Mouse (Mus musculus): ENCODE results near the gene Ephb4. TPM values are rescaled to one million over a fixed set of nuclear protein-coding genes. Genes with fewer than 3 reads are reported as not detected.

Ephb4 gene
- polyA plus RNA-seq, 1 experiment from 2014 or later, result 6.1 TPM

DNA sequence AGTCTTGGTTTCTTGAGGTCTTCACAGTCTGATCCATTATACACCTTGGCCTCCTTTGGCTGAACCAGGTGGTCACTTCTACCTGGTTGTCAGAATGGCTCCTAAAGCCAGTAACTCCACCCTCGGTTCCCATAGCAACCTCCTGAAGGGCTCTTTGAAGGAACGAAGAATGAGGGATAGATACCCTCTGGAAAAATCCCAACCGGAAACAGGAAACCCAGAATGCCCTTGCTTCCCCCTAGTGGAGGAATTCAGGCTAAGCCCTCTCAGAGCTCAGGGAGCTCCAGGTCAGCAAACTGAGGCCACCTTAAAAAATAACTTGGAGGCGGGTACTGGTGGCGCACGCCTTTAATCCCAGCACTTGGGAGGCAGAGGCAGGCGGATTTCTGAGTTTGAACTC is 26.3 kb downstream of the Ephb4 start:
- Histone ChIP-seq H3K36me3 (ENCODE audit: control insufficient read depth, insufficient read depth) (0 out of 2 replicates have a peak, but pooled peaks cover under 1% of the 10 kb centered on the region), H3K9ac (replicated peaks; ENCODE audit: low read depth, low read length) (no peak overlapping the region), H3K9me3 (ENCODE audit: control insufficient read depth, low read length) (no peaks in the 10 kb centered on the region), H3K27ac (ENCODE audit: low read length) (no peak overlapping the region), H3K4me2 (ENCODE audit: low read length) (no peak overlapping the region), H3K4me1 (replicated peaks; ENCODE audit: control insufficient read depth, insufficient read depth, low read length) (no peaks in the 10 kb centered on the region; the same call in 1 of the 2 replicates), H3K27me3 (replicated peaks; ENCODE audit: control insufficient read depth, insufficient read depth, low read length) (no peaks in the 10 kb centered on the region), H3K4me3 (replicated peaks; ENCODE audit: low read length) (no peak overlapping the region)
- no peak for ATAC-seq
- 42% methylated on average over 7 of the region's 7 CpGs for WGBS

DNA sequence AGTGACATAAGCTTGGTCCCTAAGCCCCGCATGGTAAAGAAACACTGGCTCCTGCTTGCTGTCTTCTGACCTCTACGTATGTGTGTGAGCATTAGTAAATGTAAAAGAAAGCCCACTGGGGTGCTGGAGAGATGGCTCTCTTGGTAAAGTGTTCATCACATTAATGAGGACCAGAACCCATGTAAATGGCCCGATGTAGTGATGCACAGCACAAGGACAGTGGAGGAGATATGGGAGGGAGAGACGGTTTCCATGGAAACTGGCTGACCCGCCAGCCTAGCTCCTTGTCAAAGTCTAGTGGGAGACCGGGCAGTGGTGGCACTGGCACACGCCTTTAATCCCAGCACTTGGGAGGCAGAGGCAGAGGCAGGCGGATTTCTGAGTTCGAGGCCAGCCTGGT is 26.8 kb downstream of the Ephb4 start:
- Histone ChIP-seq H3K4me3 (replicated peaks; ENCODE audit: low read length) (no peak overlapping the region), H3K9me3 (ENCODE audit: control insufficient read depth, low read length) (no peaks in the 10 kb centered on the region), H3K27me3 (replicated peaks; ENCODE audit: control insufficient read depth, insufficient read depth, low read length) (no peaks in the 10 kb centered on the region), H3K4me1 (replicated peaks; ENCODE audit: control insufficient read depth, insufficient read depth, low read length) (no peaks in the 10 kb centered on the region; the same call in 1 of the 2 replicates), H3K9ac (replicated peaks; ENCODE audit: low read depth, low read length) (no peak overlapping the region), H3K4me2 (ENCODE audit: low read length) (no peak overlapping the region), H3K27ac (ENCODE audit: low read length) (no peak overlapping the region), H3K36me3 (ENCODE audit: control insufficient read depth, insufficient read depth) (no peaks in the 10 kb centered on the region)
- WGBS, result 46% methylated on average over 9 of the region's 9 CpGs
- ATAC-seq, result no peak

DNA sequence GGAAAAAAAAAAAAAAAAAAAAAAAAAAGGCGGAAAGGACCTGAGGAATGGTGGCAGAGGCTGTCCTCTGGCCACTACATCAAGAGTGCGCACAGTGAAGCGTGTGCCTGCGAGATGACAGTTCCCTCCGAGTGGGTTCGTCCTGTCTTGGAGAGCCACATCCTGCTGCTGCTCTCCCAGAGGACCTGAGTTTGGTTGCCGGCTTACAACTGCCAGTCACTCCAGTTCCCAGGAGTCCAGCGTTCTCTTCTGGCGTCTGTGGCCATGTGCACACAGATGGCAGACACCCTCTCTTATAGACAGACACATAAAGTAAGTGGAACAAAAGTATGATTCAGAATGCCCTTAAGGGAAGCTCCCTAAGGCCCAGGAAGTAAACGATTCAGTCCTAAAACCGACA is 27.3 kb downstream of the Ephb4 start:
- Histone ChIP-seq H3K4me3 (replicated peaks; ENCODE audit: low read length) (no peak overlapping the region), H3K27ac (ENCODE audit: low read length) (no peak overlapping the region), H3K4me1 (replicated peaks; ENCODE audit: control insufficient read depth, insufficient read depth, low read length) (no peaks in the 10 kb centered on the region; the same call in 1 of the 2 replicates), H3K27me3 (replicated peaks; ENCODE audit: control insufficient read depth, insufficient read depth, low read length) (no peaks in the 10 kb centered on the region), H3K4me2 (ENCODE audit: low read length) (no peak overlapping the region), H3K36me3 (ENCODE audit: control insufficient read depth, insufficient read depth) (no peaks in the 10 kb centered on the region), H3K9me3 (ENCODE audit: control insufficient read depth, low read length) (no peaks in the 10 kb centered on the region), H3K9ac (replicated peaks; ENCODE audit: low read depth, low read length) (no peak overlapping the region)
- 52% methylated on average over 10 of the region's 11 CpGs for WGBS
- ATAC-seq, result no peak

- H3K27ac ChIP-seq (ENCODE audit: low read length), result no peak overlapping the region
- H3K9ac ChIP-seq (replicated peaks; ENCODE audit: low read depth, low read length), result no peak overlapping the region
- no peak overlapping the region for H3K4me3 ChIP-seq (replicated peaks; ENCODE audit: low read length)
- no peaks in the 10 kb centered on the region for H3K27me3 ChIP-seq (replicated peaks; ENCODE audit: control insufficient read depth, insufficient read depth, low read length)
- H3K36me3 ChIP-seq (ENCODE audit: control insufficient read depth, insufficient read depth), result no peaks in the 10 kb centered on the region
- H3K4me1 ChIP-seq (replicated peaks; ENCODE audit: control insufficient read depth, insufficient read depth, low read length), result no peaks in the 10 kb centered on the region; the same call in 1 of the 2 replicates
- H3K4me2 ChIP-seq (ENCODE audit: low read length), result no peak overlapping the region
- no peak for ATAC-seq
- WGBS, result 39% methylated on average over 11 of the region's 15 CpGs
- H3K9me3 ChIP-seq (ENCODE audit: control insufficient read depth, low read length), result no peaks in the 10 kb centered on the region
These were observed 27.7 kb downstream of the Ephb4 start for GRCm38 (mm10) chr5:137377603-137378002.

- no peak for ATAC-seq
- Histone ChIP-seq H3K9ac (replicated peaks; ENCODE audit: low read depth, low read length) (no peak overlapping the region), H3K4me3 (replicated peaks; ENCODE audit: low read length) (no peak overlapping the region), H3K9me3 (ENCODE audit: control insufficient read depth, low read length) (no peaks in the 10 kb centered on the region), H3K4me2 (ENCODE audit: low read length) (no peak overlapping the region), H3K27me3 (replicated peaks; ENCODE audit: control insufficient read depth, insufficient read depth, low read length) (no peaks in the 10 kb centered on the region), H3K36me3 (ENCODE audit: control insufficient read depth, insufficient read depth) (no peaks in the 10 kb centered on the region), H3K4me1 (replicated peaks; ENCODE audit: control insufficient read depth, insufficient read depth, low read length) (no peaks in the 10 kb centered on the region; the same call in 1 of the 2 replicates), H3K27ac (ENCODE audit: low read length) (no peak overlapping the region)
- 56% methylated on average over 4 of the region's 4 CpGs for WGBS
These were observed 31.2 kb downstream of the Ephb4 start for GRCm38 (mm10) chr5:137381152-137381551.

- H3K4me1 ChIP-seq (replicated peaks; ENCODE audit: control insufficient read depth, insufficient read depth, low read length), result no peaks in the 10 kb centered on the region
- no peak overlapping the region for H3K4me3 ChIP-seq (replicated peaks; ENCODE audit: low read length)
- no peak overlapping the region for H3K27ac ChIP-seq (ENCODE audit: low read length)
- no peaks in the 10 kb centered on the region for H3K9me3 ChIP-seq (ENCODE audit: control insufficient read depth, low read length)
- WGBS, result 85% methylated on average over 7 of the region's 7 CpGs
- no peak overlapping the region for H3K9ac ChIP-seq (replicated peaks; ENCODE audit: low read depth, low read length)
- no peak for ATAC-seq
- no peaks in the 10 kb centered on the region for H3K27me3 ChIP-seq (replicated peaks; ENCODE audit: control insufficient read depth, insufficient read depth, low read length)
- H3K4me2 ChIP-seq (ENCODE audit: low read length), result no peak overlapping the region
- H3K36me3 ChIP-seq (ENCODE audit: control insufficient read depth, insufficient read depth), result no peaks in the 10 kb centered on the region
These were observed 33.5 kb downstream of the Ephb4 start for GRCm38 (mm10) chr5:137383441-137383840.

GRCm38 (mm10) chr5:137386712-137387111 is 36.8 kb downstream of the Ephb4 start:
- H3K4me1 ChIP-seq (replicated peaks; ENCODE audit: control insufficient read depth, insufficient read depth, low read length), result no peaks in the 10 kb centered on the region
- no peak overlapping the region for H3K4me2 ChIP-seq (ENCODE audit: low read length)
- H3K27ac ChIP-seq (ENCODE audit: low read length), result no peak overlapping the region
- no peak overlapping the region for H3K9ac ChIP-seq (replicated peaks; ENCODE audit: low read depth, low read length)
- H3K4me3 ChIP-seq (replicated peaks; ENCODE audit: low read length), result no peak overlapping the region
- no peaks in the 10 kb centered on the region for H3K27me3 ChIP-seq (replicated peaks; ENCODE audit: control insufficient read depth, insufficient read depth, low read length)
- no peaks in the 10 kb centered on the region for H3K36me3 ChIP-seq (ENCODE audit: control insufficient read depth, insufficient read depth)
- 81% methylated on average over 7 of the region's 7 CpGs for WGBS
- ATAC-seq, result no peak
- no peaks in the 10 kb centered on the region for H3K9me3 ChIP-seq (ENCODE audit: control insufficient read depth, low read length)

GRCm38 (mm10) chr5:137391641-137392040 is 41.7 kb downstream of the Ephb4 start:
- H3K36me3 ChIP-seq (ENCODE audit: control insufficient read depth, insufficient read depth), result no peaks in the 10 kb centered on the region
- no peak for ATAC-seq
- no peaks in the 10 kb centered on the region for H3K9me3 ChIP-seq (ENCODE audit: control insufficient read depth, low read length)
- H3K27ac ChIP-seq (ENCODE audit: low read length), result no peak overlapping the region
- WGBS, result 78% methylated on average over 8 of the region's 8 CpGs
- no peaks in the 10 kb centered on the region for H3K4me1 ChIP-seq (replicated peaks; ENCODE audit: control insufficient read depth, insufficient read depth, low read length)
- no peak overlapping the region for H3K4me3 ChIP-seq (replicated peaks; ENCODE audit: low read length)
- H3K4me2 ChIP-seq (ENCODE audit: low read length), result no peak overlapping the region
- H3K9ac ChIP-seq (replicated peaks; ENCODE audit: low read depth, low read length), result no peak overlapping the region
- no peaks in the 10 kb centered on the region for H3K27me3 ChIP-seq (replicated peaks; ENCODE audit: control insufficient read depth, insufficient read depth, low read length)

- Histone ChIP-seq H3K27me3 (replicated peaks; ENCODE audit: control insufficient read depth, insufficient read depth, low read length) (no peaks in the 10 kb centered on the region), H3K27ac (ENCODE audit: low read length) (no peak overlapping the region), H3K4me1 (replicated peaks; ENCODE audit: control insufficient read depth, insufficient read depth, low read length) (no peaks in the 10 kb centered on the region), H3K4me3 (replicated peaks; ENCODE audit: low read length) (no peak overlapping the region), H3K4me2 (ENCODE audit: low read length) (no peak overlapping the region), H3K9me3 (ENCODE audit: control insufficient read depth, low read length) (no peaks in the 10 kb centered on the region), H3K9ac (replicated peaks; ENCODE audit: low read depth, low read length) (no peak overlapping the region), H3K36me3 (ENCODE audit: control insufficient read depth, insufficient read depth) (no peaks in the 10 kb centered on the region)
- WGBS, result 44% methylated on average over 7 of the region's 7 CpGs
- no peak for ATAC-seq
These were observed 44.5 kb downstream of the Ephb4 start for GRCm38 (mm10) chr5:137394456-137394855.

DNA sequence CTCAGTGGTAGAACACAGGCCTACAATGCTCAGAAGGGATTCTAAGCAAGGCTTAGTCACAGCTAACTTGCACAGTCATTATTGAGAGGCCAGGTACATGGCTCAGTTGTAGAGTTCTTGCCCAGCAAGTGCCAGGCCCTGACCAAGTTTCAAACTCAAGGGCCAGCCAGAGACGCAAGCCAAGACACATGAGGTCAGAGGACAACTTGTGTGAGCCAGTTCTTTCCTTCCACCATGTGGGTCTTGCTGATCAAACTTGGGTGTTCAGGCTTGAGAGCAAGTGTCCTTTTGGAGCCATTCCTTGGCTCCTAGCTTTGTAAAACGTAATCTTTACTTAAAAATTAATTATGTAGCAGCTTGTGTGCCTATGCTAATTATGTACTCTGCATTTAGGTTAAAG is 54.2 kb downstream of the Ephb4 start:
- 83% methylated on average over 2 of the region's 2 CpGs for WGBS
- H3K27ac ChIP-seq (ENCODE audit: low read length), result no peak overlapping the region
- H3K4me2 ChIP-seq (ENCODE audit: low read length), result no peak overlapping the region

More for the DNA sequence above, 54.2 kb downstream of the Ephb4 start:
- 0 out of 2 replicates have a peak, but pooled peaks cover 3% of the 10 kb centered on the region for H3K4me1 ChIP-seq (replicated peaks; ENCODE audit: control insufficient read depth, insufficient read depth, low read length)
- no peaks in the 10 kb centered on the region for H3K9me3 ChIP-seq (ENCODE audit: control insufficient read depth, low read length)
- H3K36me3 ChIP-seq (ENCODE audit: control insufficient read depth, insufficient read depth), result no peaks in the 10 kb centered on the region
- H3K4me3 ChIP-seq (replicated peaks; ENCODE audit: low read length), result no peak overlapping the region
- ATAC-seq, result no peak
- no peaks in the 10 kb centered on the region for H3K27me3 ChIP-seq (replicated peaks; ENCODE audit: control insufficient read depth, insufficient read depth, low read length)
- no peak overlapping the region for H3K9ac ChIP-seq (replicated peaks; ENCODE audit: low read depth, low read length)
